Mouse (Mus musculus) liver, embryonic 14.5 days (tissue): ENCODE data around the gene Gp5.

Source experiments
- CTCF ChIP-seq: IDR thresholded peaks from 2 replicates; pipeline ENCODE4 v1.5.1; 2016; ENCODE audit warnings: antibody characterized with exemption, low read depth, control low read depth
- EP300 ChIP-seq: IDR thresholded peaks from 2 replicates; pipeline ENCODE4 v1.6.1; 2016; ENCODE audit warnings: antibody characterized with exemption, low read depth

DNA sequence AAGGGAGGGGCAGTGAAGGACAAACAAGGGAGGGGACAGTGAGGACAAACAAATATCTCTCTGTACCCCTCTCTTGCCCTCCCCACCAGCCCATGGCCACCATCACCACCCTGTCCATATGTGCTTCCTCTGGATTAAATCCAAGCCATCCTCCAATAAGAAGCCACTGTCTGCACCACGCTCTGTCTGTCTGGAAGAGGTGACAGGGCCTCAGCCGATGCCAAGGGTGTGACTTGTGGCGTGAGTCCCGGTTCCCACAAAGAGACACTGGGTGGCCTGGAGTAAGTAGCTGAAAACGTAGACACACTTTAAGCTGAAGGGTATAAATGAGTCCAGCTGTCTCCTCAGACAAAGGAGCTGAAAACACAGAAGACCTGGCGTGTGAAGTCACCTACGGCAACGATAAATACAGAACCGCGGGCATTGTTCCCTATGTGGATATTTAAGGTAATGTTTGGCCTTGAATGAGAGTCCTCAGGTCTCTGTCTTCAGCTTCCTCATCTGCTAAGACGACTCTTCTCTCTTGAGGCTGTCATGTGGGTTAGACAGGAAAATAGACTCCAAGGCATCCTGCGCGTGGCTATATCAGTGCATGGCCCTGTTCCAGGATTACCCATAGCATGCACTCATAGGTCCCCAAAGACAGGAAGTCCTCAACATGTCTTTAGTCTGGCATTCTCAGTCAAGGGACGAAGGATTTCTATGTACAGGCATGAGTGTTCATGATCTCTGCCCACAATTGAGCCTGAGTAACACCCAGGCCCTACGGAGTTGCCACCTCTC, 34.8 kb downstream of the Gp5 start:
- TF ChIP-seq CTCF, result no peak
- TF ChIP-seq EP300, result no peak
